In the genomic region with DNA sequence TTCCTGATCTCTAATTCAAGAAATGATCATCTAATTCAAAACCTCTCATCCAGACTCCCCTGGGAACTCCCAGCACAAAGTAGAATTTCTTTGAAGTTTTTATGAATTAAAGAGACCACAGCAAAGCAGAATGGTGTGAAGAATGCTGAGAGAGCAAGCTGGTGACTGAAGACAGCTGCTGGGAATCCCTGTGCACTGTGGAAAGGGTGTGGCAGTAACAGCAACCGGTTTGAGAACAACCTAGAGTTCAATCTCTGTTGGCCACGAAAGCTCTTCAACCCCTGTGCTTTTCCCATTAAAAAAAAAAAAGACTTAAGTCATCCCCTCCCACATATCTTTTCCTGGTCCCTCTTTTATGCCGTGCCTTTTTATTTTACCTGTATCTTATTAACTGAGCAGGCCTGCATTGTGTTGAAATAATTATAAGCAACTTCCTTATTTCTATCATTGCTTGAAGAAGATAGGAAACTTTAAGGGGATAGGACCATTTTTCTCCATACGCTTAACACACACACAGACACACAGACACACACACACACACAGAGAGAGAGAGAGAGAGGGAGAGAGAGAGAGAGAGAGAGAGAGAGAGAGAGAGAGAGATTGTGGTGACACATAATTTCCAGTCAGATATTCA, we compare ENCODE assay signal across 25 mouse cellular contexts. TPM values are rescaled to one million over a fixed set of nuclear protein-coding genes. Genes with fewer than 3 reads are reported as not detected.
DNase-seq lines count a peak whose midpoint lies in the region; ATAC-seq and TF ChIP-seq lines count a peak whose summit lies in the region.
"Had no signal": no experiment of that assay in that cellular context is flagged by ENCODE, and none has a peak within 500 bp of the region (broad histone marks: within the 10 kb centered on the region; RNA-seq: fewer than 3 reads in every experiment).

No protein-coding gene starts in this region.

- H3K4me2 ChIP-seq in midbrain, embryonic 14.5 days (ENCODE audit: low read length): no peak overlapping the region
- no peak overlapping the region for H3K4me2 ChIP-seq in midbrain, postnatal 0 days (ENCODE audit: low read depth, low read length, poor library complexity, severe bottlenecking)
- H3K4me2 ChIP-seq in myocyte (ENCODE audit: low read depth): peak overlapping the region; percentile 62
- H3K4me2 ChIP-seq: embryonic facial prominence, embryonic 13.5 days; forebrain, embryonic 13.5 days; heart, embryonic 11.5 days; hindbrain, embryonic 13.5 days had no signal

- H3K36me3 ChIP-seq in midbrain, embryonic 14.5 days (ENCODE audit: control insufficient read depth, insufficient read depth, low read length): no peaks in the 10 kb centered on the region
- H3K36me3 ChIP-seq in midbrain, postnatal 0 days (ENCODE audit: insufficient read depth, low read length): no peaks in the 10 kb centered on the region
- H3K36me3 ChIP-seq in myocyte (ENCODE audit: control insufficient read depth, insufficient read depth): no peaks in the 10 kb centered on the region
- H3K36me3 ChIP-seq: embryonic facial prominence, embryonic 10.5 days; embryonic facial prominence, embryonic 13.5 days; hindbrain, embryonic 13.5 days had no signal

- peaks cover 14% of the 10 kb centered on the region; the same call in 1 of the 2 replicates for H3K27me3 ChIP-seq in midbrain, embryonic 14.5 days (ENCODE audit: control insufficient read depth, insufficient read depth, low read length)
- peaks cover 5% of the 10 kb centered on the region; the same call in 1 of the 2 replicates for H3K27me3 ChIP-seq in midbrain, postnatal 0 days (ENCODE audit: insufficient read depth, low read length)
- no peaks in the 10 kb centered on the region for H3K27me3 ChIP-seq in myocyte (ENCODE audit: control insufficient read depth, insufficient read depth, insufficient read length)
- H3K27me3 ChIP-seq: forebrain, embryonic 13.5 days had no signal

- no peak overlapping the region for H3K9ac ChIP-seq in midbrain, embryonic 14.5 days (replicated peaks; ENCODE audit: low read length)
- H3K9ac ChIP-seq in midbrain, postnatal 0 days (replicated peaks; ENCODE audit: low read length, poor library complexity, severe bottlenecking): no peak overlapping the region
- H3K9ac ChIP-seq: embryonic facial prominence, embryonic 13.5 days; forebrain, embryonic 13.5 days; hindbrain, embryonic 13.5 days had no signal

- no peak overlapping the region for H3ac ChIP-seq in myocyte (ENCODE audit: control insufficient read depth, insufficient read length)

- no peak for ATAC-seq in midbrain, embryonic 14.5 days (ENCODE audit: low FRiP score, low TSS enrichment)
- no peak for ATAC-seq in midbrain, postnatal 0 days (ENCODE audit: low FRiP score)
- peak; percentile 44 for ATAC-seq in granulocyte monocyte progenitor cell, adult 5-6 weeks (replicated peaks; ENCODE audit: poor library complexity, severe bottlenecking)
- ATAC-seq: CD4-positive, CD25-positive, alpha-beta regulatory T cell, adult 4 months; forebrain, embryonic 13.5 days; forebrain, embryonic 16.5 days; hindbrain, embryonic 16.5 days; Patski had no signal

- H3K4me1 ChIP-seq in midbrain, embryonic 14.5 days (ENCODE audit: control insufficient read depth, insufficient read depth, low read length): no peaks in the 10 kb centered on the region
- no peaks in the 10 kb centered on the region for H3K4me1 ChIP-seq in midbrain, postnatal 0 days (ENCODE audit: insufficient read depth, low read length)
- H3K4me1 ChIP-seq: embryonic facial prominence, embryonic 13.5 days; forebrain, embryonic 13.5 days had no signal

- peaks cover 86% of the 10 kb centered on the region for H3K79me2 ChIP-seq in myocyte (ENCODE audit: control insufficient read depth, insufficient read depth)

- DNase-seq in midbrain, embryonic 14.5 days: peak; percentile 4
- no peak for DNase-seq in midbrain, postnatal 0 days (ENCODE audit: low spot score)
- DNase-seq in yolk sac, embryonic 10.5 days (ENCODE audit: low spot score): no peak
- no peak for DNase-seq in T-cell, adult 2 months (ENCODE audit: low spot score)
- DNase-seq: adrenal gland, adult 8-10 months; adrenal gland, postnatal 25 days; cerebellum, adult 11-12 months; cerebellum, adult 8-10 months; cerebellum, postnatal 10 days; cerebellum, postnatal 36 days; embryo, embryonic 11 days; gastrocnemius, postnatal 25 days; kidney, adult 11 months had no signal

- WGBS in midbrain, embryonic 14.5 days: 82% methylated on average over 4 of the region's 4 CpGs
- 79% methylated on average over 4 of the region's 4 CpGs for WGBS in midbrain, postnatal 0 days

- no peak overlapping the region for H3K27ac ChIP-seq in midbrain, embryonic 14.5 days (replicated peaks; ENCODE audit: low read depth, low read length)
- no peak overlapping the region for H3K27ac ChIP-seq in midbrain, postnatal 0 days (ENCODE audit: low read depth, low read length)
- H3K27ac ChIP-seq: embryonic facial prominence, embryonic 10.5 days; embryonic facial prominence, embryonic 13.5 days; forebrain, embryonic 13.5 days; hindbrain, embryonic 13.5 days had no signal

- H3K9me3 ChIP-seq in midbrain, embryonic 14.5 days (ENCODE audit: control insufficient read depth, low read length): no peaks in the 10 kb centered on the region
- H3K9me3 ChIP-seq in midbrain, postnatal 0 days (ENCODE audit: low read length): no peaks in the 10 kb centered on the region
- H3K9me3 ChIP-seq: embryonic facial prominence, embryonic 10.5 days; embryonic facial prominence, embryonic 13.5 days; forebrain, embryonic 13.5 days; hindbrain, embryonic 13.5 days had no signal

- no peak for TF ChIP-seq CTCF in midbrain, postnatal 0 days (IDR thresholded peaks at IDR 0.05)

- TF ChIP-seq POLR2A in myocyte (IDR thresholded peaks at IDR 0.05; ENCODE audit: insufficient read length, low read depth): no peak

- no peak overlapping the region for H3K4me3 ChIP-seq in midbrain, embryonic 14.5 days (replicated peaks; ENCODE audit: low read depth, low read length)
- no peak overlapping the region for H3K4me3 ChIP-seq in midbrain, postnatal 0 days (ENCODE audit: low read depth, low read length)
- no peak overlapping the region for H3K4me3 ChIP-seq in myocyte
- H3K4me3 ChIP-seq: embryonic facial prominence, embryonic 10.5 days; embryonic facial prominence, embryonic 13.5 days; erythroblast, embryonic 14.5 days; forebrain, embryonic 13.5 days; hindbrain, embryonic 13.5 days had no signal

TF ChIP-seq in myocyte, 11 proteins besides CTCF, POLR2A, EP300 and RAD21:
- TF ChIP-seq POLR2AphosphoS2 (IDR thresholded peaks at IDR 0.05; ENCODE audit: insufficient read length, low read depth) (no peak), REST (IDR thresholded peaks at IDR 0.05; ENCODE audit: insufficient read depth, insufficient read length) (no peak), USF1 (IDR thresholded peaks at IDR 0.05; ENCODE audit: low read depth) (no peak), CEBPB (IDR thresholded peaks at IDR 0.05; ENCODE audit: insufficient read depth, poor library complexity, severe bottlenecking) (no peak), MYOD1 (IDR thresholded peaks at IDR 0.05; ENCODE audit: control insufficient read depth in 1 of 3, insufficient read length in 2 of 3, low read depth in 2 of 3) (peak in 2 of 3 experiments; percentile 44 to 63), MAX (IDR thresholded peaks at IDR 0.05; ENCODE audit: low read depth) (no peak), SRF (IDR thresholded peaks at IDR 0.05; ENCODE audit: control insufficient read depth, insufficient read length, low read depth) (no peak), MYOG (IDR thresholded peaks at IDR 0.05; ENCODE audit: control insufficient read depth in 1 of 3, insufficient read depth in 1 of 3, insufficient read length in 2 of 3, low read depth in 2 of 3) (peak in 1 of 3 experiments; percentile 64), E2F4 (IDR thresholded peaks at IDR 0.05; ENCODE audit: insufficient read depth) (no peak), TCF12 (IDR thresholded peaks at IDR 0.05; ENCODE audit: insufficient read depth, poor library complexity, severe bottlenecking) (peak; percentile 4), TCF3 (IDR thresholded peaks at IDR 0.05; ENCODE audit: insufficient read length, low read depth) (no peak)

RNA-seq across cellular contexts. Expression of a gene that starts 6.7 kb away (rescaled TPM):
- 3.8 and 6.2 TPM in 2 replicates for polyA plus RNA-seq in midbrain, embryonic 14.5 days (2014; fragmentation: Nextera tagmentation; extraction: Ambion mirVana)
- 2.2 and 4.3 TPM in 2 replicates for total RNA-seq in midbrain, postnatal 0 days (2014; rRNA removed)
- 2.2 and 2.8 TPM in 2 replicates for polyA plus RNA-seq in midbrain, postnatal 0 days (2015; fragmentation: Nextera tagmentation; extraction: Ambion mirVana)
- 13.6 and 15.9 TPM in 2 replicates for total RNA-seq in granulocyte monocyte progenitor cell, adult 5-6 weeks (2014; fragmentation: Nextera tagmentation)
- 9.6 and 10.6 TPM in 2 replicates for total RNA-seq in granulocyte monocyte progenitor cell, adult 5-6 weeks (2017)
- 19.7 TPM for polyA plus RNA-seq in myocyte (2012; fragmentation: generic; extraction: Trizol)
